Mouse (Mus musculus): ENCODE data around the gene Tmem52. TPM values are rescaled to one million over a fixed set of nuclear protein-coding genes. Genes with fewer than 3 reads are reported as not detected.

The Tmem52 gene
- polyA plus RNA-seq, 1 experiment from 2014 or later, result 0.50 TPM

GRCm38 (mm10) chr4:155490456-155490855, 21.5 kb downstream of the Tmem52 start:
- Histone ChIP-seq H3K4me3 (replicated peaks) (peak overlapping the region; percentile 76), H3K9me3 (replicated peaks) (no peaks in the 10 kb centered on the region), H3K27ac (replicated peaks) (peak overlapping the region; percentile 58), H3K36me3 (replicated peaks) (no peaks in the 10 kb centered on the region), H3K4me2 (peak overlapping the region; percentile 99), H3K9ac (peak overlapping the region; percentile 90), H3K4me1 (replicated peaks) (peaks cover 83% of the 10 kb centered on the region), H3K27me3 (no peaks in the 10 kb centered on the region)
- ATAC-seq (ENCODE audit: insufficient read depth), result no peak
- WGBS (ENCODE audit: insufficient replicate concordance), result 26% methylated on average over 5 of the region's 5 CpGs

GRCm38 (mm10) chr4:155490990-155491504, 22.1 kb downstream of the Tmem52 start, which contains the start of gene Gnb1:
TSS of gene Gnb1 (plus strand) at chr4:155491361.
- peak; percentile 76 for ATAC-seq (ENCODE audit: insufficient read depth)
- Histone ChIP-seq H3K4me3 (replicated peaks) (peak within 1 kb of the TSS; percentile 76), H3K36me3 (replicated peaks) (no peaks in the 10 kb centered on the region), H3K9me3 (replicated peaks) (no peaks in the 10 kb centered on the region), H3K4me2 (peak within 1 kb of the TSS; percentile 99), H3K27me3 (no peaks in the 10 kb centered on the region), H3K27ac (replicated peaks) (peak within 1 kb of the TSS; percentile 80), H3K9ac (peak within 1 kb of the TSS; percentile 90), H3K4me1 (replicated peaks) (peaks cover 85% of the 10 kb centered on the region)
- under 1% methylated on average over 59 of the region's 60 CpGs for WGBS (ENCODE audit: insufficient replicate concordance)

GRCm38 (mm10) chr4:155491529-155492130, 22.7 kb downstream of the Tmem52 start:
- ATAC-seq (ENCODE audit: insufficient read depth), result peak; percentile 26
- H3K27me3 ChIP-seq, result no peaks in the 10 kb centered on the region
- H3K36me3 ChIP-seq (replicated peaks), result no peaks in the 10 kb centered on the region
- peaks cover 84% of the 10 kb centered on the region for H3K4me1 ChIP-seq (replicated peaks)
- H3K4me2 ChIP-seq, result peak overlapping the region; percentile 99
- peak overlapping the region; percentile 80 for H3K27ac ChIP-seq (replicated peaks)
- WGBS (ENCODE audit: insufficient replicate concordance), result under 1% methylated on average over 54 of the region's 54 CpGs
- no peaks in the 10 kb centered on the region for H3K9me3 ChIP-seq (replicated peaks)
- H3K4me3 ChIP-seq (replicated peaks), result peak overlapping the region; percentile 76
- peak overlapping the region; percentile 90 for H3K9ac ChIP-seq

GRCm38 (mm10) chr4:155492131-155492633, 23.3 kb downstream of the Tmem52 start:
- WGBS (ENCODE audit: insufficient replicate concordance), result under 1% methylated on average over 51 of the region's 51 CpGs
- Histone ChIP-seq H3K27ac (replicated peaks) (peak overlapping the region; percentile 80), H3K4me3 (replicated peaks) (peak overlapping the region; percentile 76), H3K36me3 (replicated peaks) (no peaks in the 10 kb centered on the region), H3K9ac (peak overlapping the region; percentile 90), H3K27me3 (no peaks in the 10 kb centered on the region), H3K9me3 (replicated peaks) (no peaks in the 10 kb centered on the region), H3K4me2 (peak overlapping the region; percentile 99), H3K4me1 (replicated peaks) (peaks cover 79% of the 10 kb centered on the region)
- ATAC-seq (ENCODE audit: insufficient read depth), result peak; percentile 23

- Histone ChIP-seq H3K4me1 (replicated peaks) (peaks cover 57% of the 10 kb centered on the region), H3K4me2 (no peak overlapping the region)
Measured at GRCm38 (mm10) chr4:155494891-155495290, 26.0 kb downstream of the Tmem52 start.

GRCm38 (mm10) chr4:155497963-155498362, 29.0 kb downstream of the Tmem52 start:
- ATAC-seq (ENCODE audit: insufficient read depth), result no peak

More at GRCm38 (mm10) chr4:155494891-155495290, 26.0 kb downstream of the Tmem52 start:
- Histone ChIP-seq H3K36me3 (replicated peaks) (no peaks in the 10 kb centered on the region), H3K27me3 (no peaks in the 10 kb centered on the region), H3K9me3 (replicated peaks) (no peaks in the 10 kb centered on the region), H3K4me3 (replicated peaks) (no peak overlapping the region), H3K27ac (replicated peaks) (no peak overlapping the region), H3K9ac (no peak overlapping the region; the same call in 1 of the 2 replicates)
- no peak for ATAC-seq (ENCODE audit: insufficient read depth)
- 38% methylated on average over 4 of the region's 4 CpGs for WGBS (ENCODE audit: insufficient replicate concordance)

GRCm38 (mm10) chr4:155501126-155501525, 32.2 kb downstream of the Tmem52 start:
- ATAC-seq (ENCODE audit: insufficient read depth), result no peak
- no peaks in the 10 kb centered on the region for H3K36me3 ChIP-seq (replicated peaks)
- no peak overlapping the region for H3K4me3 ChIP-seq (replicated peaks)
- H3K27me3 ChIP-seq, result no peaks in the 10 kb centered on the region
- no peak overlapping the region for H3K4me2 ChIP-seq
- 46% methylated on average over 2 of the region's 2 CpGs for WGBS (ENCODE audit: insufficient replicate concordance)
- H3K27ac ChIP-seq (replicated peaks), result no peak overlapping the region
- peaks cover 44% of the 10 kb centered on the region for H3K4me1 ChIP-seq (replicated peaks)
- no peaks in the 10 kb centered on the region for H3K9me3 ChIP-seq (replicated peaks)
- H3K9ac ChIP-seq, result no peak overlapping the region

More at GRCm38 (mm10) chr4:155497963-155498362, 29.0 kb downstream of the Tmem52 start:
- H3K9me3 ChIP-seq (replicated peaks), result no peaks in the 10 kb centered on the region
- H3K9ac ChIP-seq, result no peak overlapping the region
- H3K4me2 ChIP-seq, result no peak overlapping the region
- H3K36me3 ChIP-seq (replicated peaks), result no peaks in the 10 kb centered on the region
- no peaks in the 10 kb centered on the region for H3K27me3 ChIP-seq
- H3K27ac ChIP-seq (replicated peaks), result no peak overlapping the region
- 60% methylated on average over 3 of the region's 3 CpGs for WGBS (ENCODE audit: insufficient replicate concordance)
- H3K4me3 ChIP-seq (replicated peaks), result no peak overlapping the region
- peaks cover 40% of the 10 kb centered on the region for H3K4me1 ChIP-seq (replicated peaks)

GRCm38 (mm10) chr4:155505067-155505466, 36.2 kb downstream of the Tmem52 start:
- WGBS (ENCODE audit: insufficient replicate concordance), result 21% methylated on average over 8 of the region's 8 CpGs
- H3K27ac ChIP-seq (replicated peaks), result no peak overlapping the region
- H3K4me1 ChIP-seq (replicated peaks), result peaks cover 50% of the 10 kb centered on the region

GRCm38 (mm10) chr4:155505671-155506295, 36.9 kb downstream of the Tmem52 start:
- H3K4me3 ChIP-seq (replicated peaks), result no peak overlapping the region
- peaks cover 52% of the 10 kb centered on the region for H3K4me1 ChIP-seq (replicated peaks)
- no peaks in the 10 kb centered on the region for H3K36me3 ChIP-seq (replicated peaks)

More at GRCm38 (mm10) chr4:155505067-155505466, 36.2 kb downstream of the Tmem52 start:
- no peak for ATAC-seq (ENCODE audit: insufficient read depth)
- H3K4me2 ChIP-seq, result no peak overlapping the region
- no peaks in the 10 kb centered on the region for H3K36me3 ChIP-seq (replicated peaks)
- H3K27me3 ChIP-seq, result no peaks in the 10 kb centered on the region
- H3K4me3 ChIP-seq (replicated peaks), result no peak overlapping the region
- H3K9ac ChIP-seq, result no peak overlapping the region
- no peaks in the 10 kb centered on the region for H3K9me3 ChIP-seq (replicated peaks)

GRCm38 (mm10) chr4:155508614-155509013, 39.7 kb downstream of the Tmem52 start:
- no peak overlapping the region for H3K27ac ChIP-seq (replicated peaks)
- H3K9me3 ChIP-seq (replicated peaks), result no peaks in the 10 kb centered on the region
- H3K4me1 ChIP-seq (replicated peaks), result peaks cover 38% of the 10 kb centered on the region
- H3K9ac ChIP-seq, result no peak overlapping the region
- H3K4me3 ChIP-seq (replicated peaks), result no peak overlapping the region
- no peaks in the 10 kb centered on the region for H3K27me3 ChIP-seq
- no peaks in the 10 kb centered on the region for H3K36me3 ChIP-seq (replicated peaks)
- 75% methylated on average over 4 of the region's 4 CpGs for WGBS (ENCODE audit: insufficient replicate concordance)
- no peak overlapping the region for H3K4me2 ChIP-seq
- ATAC-seq (ENCODE audit: insufficient read depth), result no peak

More at GRCm38 (mm10) chr4:155505671-155506295, 36.9 kb downstream of the Tmem52 start:
- H3K9ac ChIP-seq, result no peak overlapping the region; the same call in 1 of the 2 replicates
- WGBS (ENCODE audit: insufficient replicate concordance), result 73% methylated on average over 5 of the region's 5 CpGs
- H3K9me3 ChIP-seq (replicated peaks), result no peaks in the 10 kb centered on the region
- H3K4me2 ChIP-seq, result no peak overlapping the region
- no peak for ATAC-seq (ENCODE audit: insufficient read depth)
- H3K27ac ChIP-seq (replicated peaks), result no peak overlapping the region
- no peaks in the 10 kb centered on the region for H3K27me3 ChIP-seq

GRCm38 (mm10) chr4:155510981-155511380, 42.1 kb downstream of the Tmem52 start:
- WGBS (ENCODE audit: insufficient replicate concordance), result 89% methylated on average over 1 of the region's 1 CpGs

More at GRCm38 (mm10) chr4:155510981-155511380, 42.1 kb downstream of the Tmem52 start:
- Histone ChIP-seq H3K4me3 (replicated peaks) (no peak overlapping the region), H3K27ac (replicated peaks) (no peak overlapping the region), H3K27me3 (no peaks in the 10 kb centered on the region), H3K36me3 (replicated peaks) (no peaks in the 10 kb centered on the region), H3K4me2 (no peak overlapping the region), H3K9me3 (replicated peaks) (no peaks in the 10 kb centered on the region), H3K4me1 (replicated peaks) (peaks cover 17% of the 10 kb centered on the region), H3K9ac (no peak overlapping the region)
- no peak for ATAC-seq (ENCODE audit: insufficient read depth)
